Mouse (Mus musculus) C2C12 (cell line): Measurements from ENCODE around the gene Teddm2. TPM values are rescaled to one million over a fixed set of nuclear protein-coding genes. Genes with fewer than 3 reads are reported as not detected.
A peak's percentile ranks its signal among the peaks of the same experiment; 100 is the strongest.

ENCODE experiments used
- H3K27me3 ChIP-seq: one replicate; pipeline ENCODE4 v1.6.1; 2011; ENCODE audit not compliant: control insufficient read depth, insufficient read depth, insufficient read length
- H3K36me3 ChIP-seq: one replicate; pipeline ENCODE4 v1.6.1; 2011; ENCODE audit not compliant: control insufficient read depth, insufficient read depth
- H3K4me3 ChIP-seq: one replicate; pipeline ENCODE4 v1.5.1; 2011; ENCODE audit warnings: mild to moderate bottlenecking, control low read depth; ENCODE audit not compliant: poor library complexity, insufficient read depth, severe bottlenecking
- H3K79me2 ChIP-seq: one replicate; pipeline ENCODE4 v1.6.1; 2011; ENCODE audit not compliant: control insufficient read depth, insufficient read depth
- H3K79me3 ChIP-seq: one replicate; pipeline ENCODE4 v1.6.1; 2011; ENCODE audit warnings: low read depth, control low read depth
- H3ac ChIP-seq: one replicate; pipeline ENCODE3; 2011; ENCODE audit warnings: low read depth; ENCODE audit not compliant: control insufficient read depth, insufficient read length
- CEBPB ChIP-seq: IDR thresholded peaks from one replicate; pipeline ENCODE4 v1.6.1; 2011; ENCODE audit warnings: low read depth, mild to moderate bottlenecking, control low read depth, moderate library complexity
- CTCF ChIP-seq: IDR thresholded peaks from one replicate; pipeline ENCODE4 v1.5.1; 2011; ENCODE audit not compliant: control insufficient read depth, insufficient read depth, insufficient read length
- FOSL1 ChIP-seq: IDR thresholded peaks from one replicate; pipeline ENCODE4 v1.8.0; 2011; ENCODE audit warnings: mild to moderate bottlenecking, low read length; ENCODE audit not compliant: poor library complexity, insufficient read depth, severe bottlenecking
- MAX ChIP-seq: IDR thresholded peaks from one replicate; pipeline ENCODE4 v1.6.1; 2011; ENCODE audit warnings: mild to moderate bottlenecking, control low read depth
- MYOD1 ChIP-seq: IDR thresholded peaks from one replicate; pipeline ENCODE4 v1.6.1; 2011; ENCODE audit warnings: low read depth; ENCODE audit not compliant: control insufficient read depth, insufficient read length
- MYOG ChIP-seq: IDR thresholded peaks from one replicate; pipeline ENCODE4 v1.6.1; 2011; ENCODE audit not compliant: control insufficient read depth, insufficient read length; ENCODE audit errors: extremely low read depth
- USF1 ChIP-seq: IDR thresholded peaks from one replicate; pipeline ENCODE4 v1.6.1; 2011; ENCODE audit warnings: low read depth, mild to moderate bottlenecking, control low read depth, moderate library complexity
- long read RNA-seq, 2 experiments: library from polyadenylated mRNA; unstranded; transcript quantifications; one replicate each; pipeline ENCODE4 v2.0.0; 2019 to 2020
- polyA plus RNA-seq: library from polyadenylated mRNA; unstranded; fragments of >200 nt; fragmentation: generic; extraction: Trizol; gene quantifications from one replicate; pipeline ENCODE4 v1.2.1, GENCODE M21; 2012; ENCODE audit warnings: missing spikeins

The Teddm2 gene
- 0.06 TPM for polyA plus RNA-seq
- long read RNA-seq, experiment 1, result 0 reads
- long read RNA-seq, experiment 2, partial matches to known transcripts, result 0 of 1 reads
- long read RNA-seq, experiment 2, other reads (novel, unspliced or antisense), result 0 of 1 reads

GRCm38 (mm10) chr1:153899731-153900380 is at the start of gene Teddm2, which contains the start of gene Glul:
TSS of gene Teddm2 (minus strand) at chr1:153900228.
TSS of gene Glul (plus strand) at chr1:153899944.
- Histone ChIP-seq H3K4me3 (peak within 1 kb of the TSS; percentile 55), H3K27me3 (no peaks in the 10 kb centered on the region), H3K79me2 (no peaks in the 10 kb centered on the region), H3K36me3 (peaks cover 15% of the 10 kb centered on the region), H3K79me3 (no peaks in the 10 kb centered on the region), H3ac (peak within 1 kb of the TSS; percentile 75)
- TF ChIP-seq USF1, result no peak
- TF ChIP-seq MYOG, result no peak
- TF ChIP-seq MAX, result peak; percentile 69
- no peak for TF ChIP-seq MYOD1

GRCm38 (mm10) chr1:153947837-153948236 is 47.8 kb upstream of the Teddm2 start:
- no peaks in the 10 kb centered on the region for H3K36me3 ChIP-seq
- TF ChIP-seq CTCF, result no peak
- no peak for TF ChIP-seq MYOG
- TF ChIP-seq MYOD1, result no peak
- no peak for TF ChIP-seq USF1
- no peak for TF ChIP-seq FOSL1
- no peak for TF ChIP-seq MAX
- no peak for TF ChIP-seq CEBPB
- H3K79me3 ChIP-seq, result no peaks in the 10 kb centered on the region
- H3K27me3 ChIP-seq, result no peaks in the 10 kb centered on the region
- no peak overlapping the region for H3K4me3 ChIP-seq
- H3K79me2 ChIP-seq, result no peaks in the 10 kb centered on the region
- H3ac ChIP-seq, result no peak overlapping the region

GRCm38 (mm10) chr1:153946971-153947370 is 46.9 kb upstream of the Teddm2 start:
- H3K4me3 ChIP-seq, result no peak overlapping the region
- no peaks in the 10 kb centered on the region for H3K27me3 ChIP-seq
- H3K79me3 ChIP-seq, result no peaks in the 10 kb centered on the region
- TF ChIP-seq MAX (no peak), MYOG (no peak), FOSL1 (no peak), MYOD1 (no peak), CTCF (no peak), CEBPB (no peak), USF1 (no peak)
- no peak overlapping the region for H3ac ChIP-seq
- H3K79me2 ChIP-seq, result no peaks in the 10 kb centered on the region
- no peaks in the 10 kb centered on the region for H3K36me3 ChIP-seq

GRCm38 (mm10) chr1:153945181-153945580 is 45.2 kb upstream of the Teddm2 start:
- Histone ChIP-seq H3K36me3 (no peaks in the 10 kb centered on the region), H3K79me2 (no peaks in the 10 kb centered on the region), H3K4me3 (no peak overlapping the region), H3K79me3 (no peaks in the 10 kb centered on the region), H3ac (no peak overlapping the region), H3K27me3 (no peaks in the 10 kb centered on the region)
- TF ChIP-seq CEBPB, result peak; percentile 33
- TF ChIP-seq MAX, result no peak

GRCm38 (mm10) chr1:153940986-153941385 is 41.0 kb upstream of the Teddm2 start:
- Histone ChIP-seq H3K36me3 (no peaks in the 10 kb centered on the region), H3K79me3 (no peaks in the 10 kb centered on the region), H3K27me3 (no peaks in the 10 kb centered on the region), H3K79me2 (no peaks in the 10 kb centered on the region), H3ac (no peak overlapping the region), H3K4me3 (no peak overlapping the region)
- TF ChIP-seq FOSL1, result no peak
- no peak for TF ChIP-seq MYOD1
- TF ChIP-seq MAX, result no peak
- TF ChIP-seq CEBPB, result no peak
- no peak for TF ChIP-seq USF1
- TF ChIP-seq CTCF, result no peak
- TF ChIP-seq MYOG, result no peak

- no peaks in the 10 kb centered on the region for H3K79me2 ChIP-seq
- H3K27me3 ChIP-seq, result no peaks in the 10 kb centered on the region
- no peak overlapping the region for H3ac ChIP-seq
- H3K4me3 ChIP-seq, result no peak overlapping the region
- TF ChIP-seq MAX (no peak), CTCF (no peak), MYOG (no peak), MYOD1 (no peak), USF1 (no peak)
- no peaks in the 10 kb centered on the region for H3K79me3 ChIP-seq
- H3K36me3 ChIP-seq, result no peaks in the 10 kb centered on the region
Measured at GRCm38 (mm10) chr1:153937025-153937424, 37.0 kb upstream of the Teddm2 start.
